Mouse (Mus musculus) stomach, embryonic 14.5 days (tissue): ENCODE data around the gene Rab11fip5. TPM values are rescaled to one million over a fixed set of nuclear protein-coding genes. Genes with fewer than 3 reads are reported as not detected.

Experiments used
- ATAC-seq: fragments of 200-750 bp; cut with Nextera tagmentation; 2 replicates; pipeline ENCODE4 v1.8.0; 2017; ENCODE audit warnings: low read depth, moderate TSS enrichment; ENCODE audit not compliant: insufficient number of reproducible peaks, insufficient read depth, low FRiP score
- H3K27ac ChIP-seq: fragments of 300-500 bp; sonication (generic); 2 replicates; pipeline ENCODE4 v1.5.1; 2014; ENCODE audit warnings: mild to moderate bottlenecking, low read length, moderate library complexity, mixed read lengths
- H3K27me3 ChIP-seq: fragments of 300-500 bp; sonication (generic); 2 replicates; pipeline ENCODE4 v1.6.1; 2014; ENCODE audit warnings: low read length, control low read depth, mixed read lengths; ENCODE audit not compliant: control insufficient read depth, insufficient read depth
- H3K36me3 ChIP-seq: fragments of 300-500 bp; sonication (generic); 2 replicates; pipeline ENCODE4 v1.6.1; 2014; ENCODE audit warnings: mild to moderate bottlenecking, control low read depth, low read length, moderate library complexity, mixed read lengths; ENCODE audit not compliant: control insufficient read depth, insufficient read depth
- H3K4me1 ChIP-seq: fragments of 300-500 bp; sonication (generic); 2 replicates; pipeline ENCODE4 v1.6.1; 2014; ENCODE audit warnings: low read length, control low read depth, mixed read lengths; ENCODE audit not compliant: control insufficient read depth, insufficient read depth
- H3K4me2 ChIP-seq: fragments of 300-500 bp; sonication (generic); replicated peaks from 2 replicates; pipeline ENCODE4 v1.6.1; 2014; ENCODE audit warnings: low read depth, low read length, control low read depth
- H3K4me3 ChIP-seq: fragments of 300-500 bp; sonication (generic); 2 replicates; pipeline ENCODE4 v1.5.1; 2014; ENCODE audit warnings: low read depth, low read length, control low read depth
- H3K9ac ChIP-seq: fragments of 300-500 bp; sonication (generic); replicated peaks from 2 replicates; pipeline ENCODE4 v1.6.1; 2014; ENCODE audit warnings: low read depth, mild to moderate bottlenecking, control low read depth, low read length, moderate library complexity, mixed read lengths
- H3K9me3 ChIP-seq: fragments of 300-500 bp; sonication (generic); 2 replicates; pipeline ENCODE4 v1.6.1; 2016; ENCODE audit warnings: low read depth, low read length, control low read depth; ENCODE audit not compliant: control insufficient read depth
- WGBS: fragments of 180-500 bp; shearing (Covaris S2); extraction: QIAGEN DNeasy Blood & Tissue Kit; methylation state at CpG from one replicate; pipeline ENCODE4 v1.1.7; 2014; 5-methylcytosine and 5-hydroxymethylcytosine counted together
- polyA plus RNA-seq: library from polyadenylated mRNA; unstranded; fragments of >200 nt; fragmentation: Nextera tagmentation; extraction: Ambion mirVana; gene quantifications from 2 replicates; pipeline ENCODE4 v1.2.1, GENCODE M21; 2014

The Rab11fip5 gene
- polyA plus RNA-seq, 1 experiment from 2014 or later, result 8.3 TPM

GRCm38 (mm10) chr6:85380201-85380900 lies 5.9 kb upstream of the Rab11fip5 start:
- H3K27ac ChIP-seq, result no peak overlapping the region
- H3K27me3 ChIP-seq, result no peaks in the 10 kb centered on the region
- 28% methylated on average over 10 of the region's 10 CpGs for WGBS

GRCm38 (mm10) chr6:85378629-85379028 lies 4.2 kb upstream of the Rab11fip5 start:
- Histone ChIP-seq H3K36me3 (no peaks in the 10 kb centered on the region), H3K4me2 (no peak overlapping the region), H3K9ac (no peak overlapping the region), H3K27ac (no peak overlapping the region), H3K27me3 (no peaks in the 10 kb centered on the region), H3K4me3 (no peak overlapping the region), H3K9me3 (no peaks in the 10 kb centered on the region), H3K4me1 (0 out of 2 replicates have a peak, but pooled peaks cover 3% of the 10 kb centered on the region)
- no peak for ATAC-seq
- WGBS, result 49% methylated on average over 8 of the region's 8 CpGs

More at GRCm38 (mm10) chr6:85380201-85380900, 5.9 kb upstream of the Rab11fip5 start:
- Histone ChIP-seq H3K4me1 (0 out of 2 replicates have a peak, but pooled peaks cover 3% of the 10 kb centered on the region), H3K9me3 (no peaks in the 10 kb centered on the region), H3K36me3 (no peaks in the 10 kb centered on the region), H3K4me3 (no peak overlapping the region), H3K4me2 (peak overlapping the region; percentile 23), H3K9ac (no peak overlapping the region)
- peak; percentile 75; the same call in 1 of the 2 replicates for ATAC-seq

GRCm38 (mm10) chr6:85377876-85378275 lies 3.4 kb upstream of the Rab11fip5 start:
- no peaks in the 10 kb centered on the region for H3K9me3 ChIP-seq
- WGBS, result 60% methylated on average over 5 of the region's 5 CpGs
- H3K27ac ChIP-seq, result no peak overlapping the region
- H3K27me3 ChIP-seq, result no peaks in the 10 kb centered on the region
- peaks cover 4% of the 10 kb centered on the region; the same call in 1 of the 2 replicates for H3K4me1 ChIP-seq
- no peak overlapping the region for H3K4me2 ChIP-seq
- ATAC-seq, result no peak
- H3K36me3 ChIP-seq, result no peaks in the 10 kb centered on the region
- H3K9ac ChIP-seq, result no peak overlapping the region
- H3K4me3 ChIP-seq, result no peak overlapping the region

- Histone ChIP-seq H3K4me1 (peaks cover 11% of the 10 kb centered on the region; the same call in 1 of the 2 replicates), H3K27ac (no peak overlapping the region), H3K9ac (no peak overlapping the region), H3K9me3 (no peaks in the 10 kb centered on the region), H3K27me3 (no peaks in the 10 kb centered on the region), H3K36me3 (no peaks in the 10 kb centered on the region), H3K4me3 (no peak overlapping the region), H3K4me2 (no peak overlapping the region)
- 70% methylated on average over 4 of the region's 4 CpGs for WGBS
- no peak for ATAC-seq
Measured at GRCm38 (mm10) chr6:85377066-85377734, 2.8 kb upstream of the Rab11fip5 start.

- Histone ChIP-seq H3K36me3 (no peaks in the 10 kb centered on the region), H3K4me3 (peak overlapping the region; percentile 79), H3K4me1 (peaks cover 10% of the 10 kb centered on the region; the same call in 1 of the 2 replicates), H3K4me2 (peak overlapping the region; percentile 88), H3K27ac (no peak overlapping the region), H3K9me3 (no peaks in the 10 kb centered on the region), H3K27me3 (no peaks in the 10 kb centered on the region), H3K9ac (peak overlapping the region; percentile 72; the same call in 1 of the 2 replicates)
- ATAC-seq, result peak; percentile 97
- WGBS, result under 1% methylated on average over 19 of the region's 19 CpGs
Measured at GRCm38 (mm10) chr6:85374734-85375114, 290 bp upstream of the Rab11fip5 start.

GRCm38 (mm10) chr6:85373066-85373860 lies 1.2 kb downstream of the Rab11fip5 start:
- Histone ChIP-seq H3K36me3 (no peaks in the 10 kb centered on the region), H3K27me3 (no peaks in the 10 kb centered on the region), H3K4me1 (peaks cover 20% of the 10 kb centered on the region; the same call in 1 of the 2 replicates), H3K4me2 (peak overlapping the region; percentile 88), H3K4me3 (peak overlapping the region; percentile 79), H3K27ac (no peak overlapping the region), H3K9me3 (no peaks in the 10 kb centered on the region), H3K9ac (0 out of 2 replicates have a peak overlapping the region, but pooled peaks have one; percentile 72)
- no peak for ATAC-seq
- 87% methylated on average over 10 of the region's 10 CpGs for WGBS

- no peak for ATAC-seq
- 62% methylated on average over 2 of the region's 2 CpGs for WGBS
- Histone ChIP-seq H3K4me2 (peak overlapping the region; percentile 88), H3K9ac (no peak overlapping the region), H3K27ac (no peak overlapping the region), H3K36me3 (no peaks in the 10 kb centered on the region), H3K4me3 (no peak overlapping the region), H3K27me3 (no peaks in the 10 kb centered on the region), H3K9me3 (no peaks in the 10 kb centered on the region), H3K4me1 (peaks cover 20% of the 10 kb centered on the region; the same call in 1 of the 2 replicates)
Measured at GRCm38 (mm10) chr6:85372496-85372895, 1.9 kb downstream of the Rab11fip5 start.

GRCm38 (mm10) chr6:85371859-85372405 lies 2.5 kb downstream of the Rab11fip5 start:
- H3K27me3 ChIP-seq, result no peaks in the 10 kb centered on the region
- no peak overlapping the region for H3K9ac ChIP-seq
- ATAC-seq, result no peak
- whole genome bisulfite sequencing, result 70% methylated on average over 6 of the region's 6 CpGs
- no peak overlapping the region for H3K27ac ChIP-seq
- 0 out of 2 replicates have a peak overlapping the region, but pooled peaks have one; percentile 88 for H3K4me2 ChIP-seq
- H3K36me3 ChIP-seq, result no peaks in the 10 kb centered on the region
- H3K4me1 ChIP-seq, result peaks cover 21% of the 10 kb centered on the region; the same call in 1 of the 2 replicates
- no peak overlapping the region for H3K4me3 ChIP-seq
- no peaks in the 10 kb centered on the region for H3K9me3 ChIP-seq
